Mouse (Mus musculus) G1E (cell line): ENCODE results near the gene Pzp. TPM values are rescaled to one million over a fixed set of nuclear protein-coding genes. Genes with fewer than 3 reads are reported as not detected.

Experiments used
- ATAC-seq: 2 replicates; pipeline ENCODE4 v1.8.0; 2016; ENCODE audit warnings: mild to moderate bottlenecking; ENCODE audit not compliant: insufficient number of reproducible peaks, poor library complexity, low FRiP score, severe bottlenecking; ENCODE audit errors: extremely low read depth
- DNase-seq: peaks from one replicate; pipeline ENCODE4 v3.0.0; 2012; ENCODE audit warnings: low spot score
- H3K27me3 ChIP-seq: 2 replicates; pipeline ENCODE4 v1.6.1; 2012; ENCODE audit warnings: mild to moderate bottlenecking, low read length, inconsistent platforms; ENCODE audit not compliant: insufficient read depth
- H3K36me3 ChIP-seq: replicated peaks from 2 replicates; pipeline ENCODE3; 2012; ENCODE audit warnings: mild to moderate bottlenecking, inconsistent platforms
- H3K4me1 ChIP-seq: 2 replicates; pipeline ENCODE4 v1.6.1; 2012; ENCODE audit warnings: low read depth, low read length, inconsistent platforms, mixed read lengths; ENCODE audit not compliant: insufficient read depth
- H3K4me3 ChIP-seq: 2 replicates; pipeline ENCODE4 v1.5.1; 2012; ENCODE audit warnings: low read depth, mild to moderate bottlenecking, inconsistent platforms, low read length, moderate library complexity, mixed read lengths
- H3K9me3 ChIP-seq: replicated peaks from 2 replicates; pipeline ENCODE4 v1.6.1; 2012; ENCODE audit warnings: inconsistent platforms
- CTCF ChIP-seq: IDR thresholded peaks from 2 replicates; pipeline ENCODE4 v1.5.1; 2012; ENCODE audit warnings: low read depth, low read length, inconsistent platforms, mixed read lengths
- GATA1 ChIP-seq: IDR thresholded peaks from 2 replicates; pipeline ENCODE4 v1.6.1; 2012; ENCODE audit warnings: borderline replicate concordance, low read length, inconsistent platforms, mixed read lengths
- GATA2 ChIP-seq: IDR thresholded peaks from 2 replicates; pipeline ENCODE4 v1.6.1; 2012; ENCODE audit warnings: low read depth, low read length, inconsistent platforms, borderline replicate concordance
- POLR2AphosphoS5 ChIP-seq: IDR thresholded peaks from 2 replicates; pipeline ENCODE4 v1.6.1; 2012; ENCODE audit warnings: low read depth, low read length, inconsistent platforms; ENCODE audit not compliant: insufficient replicate concordance
- TAL1 ChIP-seq: conservative IDR thresholded peaks from 2 replicates; pipeline ENCODE4 v1.6.1; 2012; ENCODE audit warnings: low read depth, low read length, inconsistent platforms, mixed read lengths
- polyA plus RNA-seq: library from polyadenylated mRNA; stranded (reverse); fragments of >175 nt; gene quantifications from 2 replicates; pipeline ENCODE4 v1.2.3, GENCODE M21; 2012
- total RNA-seq, 2 experiments: library from RNA; stranded (forward) in 1 of 2; stranded (reverse) in 1 of 2; fragments of 200-1000 nt in 1 of 2; fragments of >200 nt in 1 of 2; fragmentation: Nextera tagmentation in 1 of 2; gene quantifications; 2 replicates each; pipeline ENCODE4 v1.2.3; 2014 to 2017

The Pzp gene
- total and polyA plus RNA-seq, 3 experiments: 0.05 TPM; not detected in 2

GRCm38 (mm10) chr6:128543226-128543625, 16.7 kb upstream of the Pzp start:
- Histone ChIP-seq H3K36me3 (no peaks in the 10 kb centered on the region), H3K27me3 (no peaks in the 10 kb centered on the region), H3K4me1 (no peaks in the 10 kb centered on the region), H3K9me3 (peaks cover 37% of the 10 kb centered on the region), H3K4me3 (no peak overlapping the region)
- DNase-seq (no peak), ATAC-seq (no peak)
- TF ChIP-seq CTCF: no peak
- TF ChIP-seq GATA1: no peak
- TF ChIP-seq GATA2: no peak
- no peak for TF ChIP-seq POLR2AphosphoS5
- TF ChIP-seq TAL1: no peak

DNA sequence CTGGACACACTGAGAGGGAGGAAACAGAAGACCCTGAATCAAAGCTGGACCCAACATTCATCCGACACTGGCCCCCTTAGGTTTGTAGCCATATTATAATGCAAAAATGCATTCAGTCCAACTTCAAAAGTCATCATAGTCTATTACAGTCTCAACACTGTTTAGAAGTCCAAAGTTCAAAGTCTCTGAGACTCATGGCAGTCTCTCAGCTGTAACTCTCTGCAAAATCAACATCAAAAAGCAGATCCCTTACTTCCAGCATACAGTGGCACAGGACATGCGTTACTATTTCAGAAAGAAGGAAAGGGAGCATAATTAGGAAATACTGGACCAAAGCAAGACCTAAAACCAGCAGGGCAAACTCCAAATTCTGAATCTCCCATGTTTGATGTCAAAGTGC, 8.7 kb upstream of the Pzp start:
- Histone ChIP-seq H3K4me3 (no peak overlapping the region), H3K27me3 (no peaks in the 10 kb centered on the region), H3K36me3 (no peaks in the 10 kb centered on the region), H3K9me3 (peaks cover 8% of the 10 kb centered on the region), H3K4me1 (no peaks in the 10 kb centered on the region)
- DNase-seq (no peak), ATAC-seq (no peak)
- TF ChIP-seq CTCF (no peak), TAL1 (no peak), GATA1 (no peak), POLR2AphosphoS5 (no peak), GATA2 (no peak)

DNA sequence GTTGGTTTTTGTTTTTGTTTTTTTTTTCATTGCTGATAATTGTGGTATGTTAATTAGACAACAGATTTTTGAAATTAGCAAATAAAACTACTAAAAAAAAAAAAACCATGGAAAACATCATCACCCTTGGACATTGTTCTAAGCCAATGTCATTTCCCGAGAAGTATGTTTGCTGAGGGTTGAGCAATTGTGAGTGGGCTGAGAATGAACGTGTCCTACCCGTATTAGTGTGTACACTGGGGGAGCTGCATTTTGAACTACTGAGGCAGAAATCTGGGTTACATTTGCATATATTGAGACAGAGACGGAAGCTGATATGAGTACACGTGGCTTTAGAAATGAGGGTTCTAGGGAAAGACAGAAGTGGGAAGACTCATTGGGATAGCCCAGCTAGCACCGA, 6.8 kb upstream of the Pzp start:
- DNase-seq (no peak), ATAC-seq (no peak)
- Histone ChIP-seq H3K27me3 (no peaks in the 10 kb centered on the region), H3K4me3 (no peak overlapping the region), H3K9me3 (peaks cover 16% of the 10 kb centered on the region), H3K36me3 (no peaks in the 10 kb centered on the region), H3K4me1 (no peaks in the 10 kb centered on the region)
- TF ChIP-seq GATA1: no peak

- Histone ChIP-seq H3K9me3 (peaks cover 16% of the 10 kb centered on the region), H3K36me3 (no peaks in the 10 kb centered on the region), H3K4me1 (no peaks in the 10 kb centered on the region), H3K4me3 (no peak overlapping the region), H3K27me3 (no peaks in the 10 kb centered on the region)
- ATAC-seq (no peak), DNase-seq (no peak)
- TF ChIP-seq TAL1 (no peak), GATA2 (no peak), GATA1 (no peak), POLR2AphosphoS5 (no peak), CTCF (no peak)
These were observed 6.2 kb upstream of the Pzp start for GRCm38 (mm10) chr6:128532701-128533100.

GRCm38 (mm10) chr6:128528491-128528890, 2.0 kb upstream of the Pzp start:
- DNase-seq: no peak
- no peak for ATAC-seq
- Histone ChIP-seq H3K4me3 (no peak overlapping the region), H3K4me1 (no peaks in the 10 kb centered on the region), H3K27me3 (no peaks in the 10 kb centered on the region), H3K9me3 (peaks cover 17% of the 10 kb centered on the region), H3K36me3 (no peaks in the 10 kb centered on the region)
- TF ChIP-seq GATA1: no peak
- TF ChIP-seq TAL1: no peak
- no peak for TF ChIP-seq GATA2
- no peak for TF ChIP-seq POLR2AphosphoS5
- no peak for TF ChIP-seq CTCF

DNA sequence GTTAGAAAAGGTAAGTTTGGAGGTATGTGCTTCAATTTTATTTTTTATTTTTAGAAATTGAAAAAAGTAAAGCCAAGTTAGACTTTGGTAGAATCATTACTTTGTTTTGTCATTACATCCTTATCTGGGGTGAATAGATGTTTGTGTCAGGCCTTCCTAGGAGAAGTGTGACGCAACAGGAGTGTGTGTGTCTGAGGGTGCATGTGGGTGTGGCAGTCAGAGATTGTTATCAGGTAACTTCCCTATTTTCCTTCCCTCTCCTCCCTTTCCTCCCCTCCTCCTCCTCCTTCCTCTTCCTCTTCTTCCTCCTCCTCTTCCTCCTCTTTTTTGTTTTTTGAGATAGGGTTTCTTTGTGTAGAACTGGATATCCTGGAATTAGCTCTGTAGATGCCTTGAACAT, 590 bp upstream of the Pzp start:
- ATAC-seq: no peak
- Histone ChIP-seq H3K9me3 (peaks cover 22% of the 10 kb centered on the region), H3K36me3 (no peaks in the 10 kb centered on the region), H3K4me1 (no peaks in the 10 kb centered on the region), H3K4me3 (no peak overlapping the region), H3K27me3 (no peaks in the 10 kb centered on the region)
- no peak for DNase-seq
- no peak for TF ChIP-seq TAL1

- Histone ChIP-seq H3K4me1 (no peaks in the 10 kb centered on the region), H3K36me3 (no peaks in the 10 kb centered on the region), H3K9me3 (peaks cover 29% of the 10 kb centered on the region), H3K27me3 (no peaks in the 10 kb centered on the region), H3K4me3 (no peak overlapping the region)
- DNase-seq: no peak
- TF ChIP-seq TAL1 (no peak), POLR2AphosphoS5 (no peak), GATA1 (no peak), CTCF (no peak), GATA2 (no peak)
- no peak for ATAC-seq
These were observed 719 bp downstream of the Pzp start for GRCm38 (mm10) chr6:128525801-128526200.
